14 mouse cellular contexts compared by ENCODE assay signal in genomic region chr11:88901341-88901802, GRCm38 (mm10). TPM values are rescaled to one million over a fixed set of nuclear protein-coding genes. Genes with fewer than 3 reads are reported as not detected.
DNase-seq lines count a peak whose midpoint lies in the region; ATAC-seq and TF ChIP-seq lines count a peak whose summit lies in the region.
"Had no signal": no experiment of that assay in that cellular context is flagged by ENCODE, and none has a peak within 500 bp of the region (broad histone marks: within the 10 kb centered on the region; RNA-seq: fewer than 3 reads in every experiment).

No protein-coding gene starts in this region.

- H3K27me3 ChIP-seq in heart, adult 2 months (ENCODE audit: control insufficient read depth, insufficient read depth, low read length) = no peaks in the 10 kb centered on the region
- H3K27me3 ChIP-seq in midbrain, embryonic 11.5 days (ENCODE audit: control insufficient read depth, insufficient read depth, low read length) = peaks cover 3% of the 10 kb centered on the region; the same call in 1 of the 2 replicates
- H3K27me3 ChIP-seq: CH12.LX; embryonic facial prominence, embryonic 13.5 days; intestine, embryonic 15.5 days had no signal

- no peak overlapping the region for H3K9ac ChIP-seq in heart, adult 2 months (ENCODE audit: low read depth, low read length)
- no peak overlapping the region for H3K9ac ChIP-seq in midbrain, embryonic 11.5 days (ENCODE audit: low read length)
- H3K9ac ChIP-seq: embryonic facial prominence, embryonic 13.5 days; forebrain, postnatal 0 days; intestine, embryonic 15.5 days had no signal

- TF ChIP-seq EP300 in heart, adult 2 months (IDR thresholded peaks at IDR 0.05; ENCODE audit: insufficient read depth, low read depth, low read length) = 0 out of 2 replicates have a peak, but pooled peaks have one; percentile 7

- peaks cover 4% of the 10 kb centered on the region for H3K4me1 ChIP-seq in heart, adult 2 months (ENCODE audit: control insufficient read depth, insufficient read depth, low read length)
- H3K4me1 ChIP-seq in midbrain, embryonic 11.5 days (ENCODE audit: control insufficient read depth, insufficient read depth, low read length) = no peaks in the 10 kb centered on the region

- peak; percentile 20 for DNase-seq in gastrocnemius, postnatal 14 days
- no peak for DNase-seq in gastrocnemius, adult 8-10 months (ENCODE audit: low spot score in 2 of 2)
- DNase-seq in heart, adult 2 months = peak; percentile 58 to 73
- DNase-seq in heart, postnatal 4 days = peak; percentile 35
- peak; percentile 18 to 65 for DNase-seq in lung, postnatal 4 days
- no peak for DNase-seq in layer of hippocampus, adult 9-10 months (ENCODE audit: low spot score)
- no peak for DNase-seq in left cerebral cortex, adult 18-20 months (ENCODE audit: low spot score in 2 of 2)
- DNase-seq in midbrain, embryonic 11.5 days (ENCODE audit: low spot score, missing footprints) = no peak
- DNase-seq: cerebellum, adult 11 months; forebrain, postnatal 0 days; right cerebral cortex, postnatal 25 days had no signal

- no peak overlapping the region for H3K4me2 ChIP-seq in midbrain, embryonic 11.5 days
- H3K4me2 ChIP-seq: embryonic facial prominence, embryonic 13.5 days; intestine, embryonic 15.5 days had no signal

- peaks cover 4% of the 10 kb centered on the region for H3K36me3 ChIP-seq in heart, adult 2 months (ENCODE audit: control insufficient read depth, insufficient read depth, low read length)
- H3K36me3 ChIP-seq in midbrain, embryonic 11.5 days (ENCODE audit: control insufficient read depth, insufficient read depth, low read length) = no peaks in the 10 kb centered on the region
- H3K36me3 ChIP-seq: embryonic facial prominence, embryonic 13.5 days; intestine, embryonic 15.5 days had no signal

- TF ChIP-seq POLR2A in heart, adult 2 months (IDR thresholded peaks at IDR 0.05; ENCODE audit: insufficient read depth, low read depth, low read length) = peak; percentile 20; the same call in 1 of the 2 replicates

- H3K9me3 ChIP-seq in midbrain, embryonic 11.5 days (ENCODE audit: control insufficient read depth, low read length) = no peaks in the 10 kb centered on the region
- H3K9me3 ChIP-seq: embryonic facial prominence, embryonic 13.5 days; intestine, embryonic 15.5 days had no signal

- no peak for ATAC-seq in midbrain, embryonic 11.5 days (ENCODE audit: low FRiP score)
- ATAC-seq: forebrain, postnatal 0 days; intestine, embryonic 15.5 days had no signal

- 12% methylated on average over 7 of the region's 7 CpGs for WGBS in heart, adult 2 months
- 89% methylated on average over 7 of the region's 7 CpGs for WGBS in midbrain, embryonic 11.5 days

- H3K4me3 ChIP-seq in heart, adult 2 months = peak overlapping the region; percentile 28
- no peak overlapping the region for H3K4me3 ChIP-seq in midbrain, embryonic 11.5 days (ENCODE audit: low read depth, low read length)
- H3K4me3 ChIP-seq: embryonic facial prominence, embryonic 13.5 days; intestine, embryonic 15.5 days had no signal

- no peaks in the 10 kb centered on the region for H3K79me2 ChIP-seq in heart, adult 2 months (replicated peaks; ENCODE audit: control insufficient read depth, insufficient read depth, low read length)

- TF ChIP-seq CTCF in heart, adult 2 months (IDR thresholded peaks at IDR 0.05) = no peak

- H3K27ac ChIP-seq in heart, adult 2 months = peak overlapping the region; percentile 85
- H3K27ac ChIP-seq in midbrain, embryonic 11.5 days (ENCODE audit: low read depth, low read length) = no peak overlapping the region
- H3K27ac ChIP-seq: embryonic facial prominence, embryonic 13.5 days; intestine, embryonic 15.5 days had no signal

- intact Hi-C loops in gastrocnemius, postnatal 14 days (cut with DNase I; ENCODE audit: low total_unique reads) = no loop called here
- intact Hi-C loops in heart, adult 2 months (cut with DNase I) = no loop called here

RNA-seq across cellular contexts. Expression of gene Akap1, which starts 37.0 kb away (rescaled TPM):
- 10 to 100 TPM; 57.4 to 62.0 TPM for total RNA-seq in gastrocnemius, postnatal 14 days (2021)
- total RNA-seq in gastrocnemius, adult 8-10 months (2022) = 10 to 100 TPM; 61.8 to 71.6 (median 65.3) TPM
- total RNA-seq in heart, adult 2 months (2021) = 100 to 1,000 TPM; 140 to 141 TPM
- 125 and 178 TPM in 2 replicates for polyA plus RNA-seq in heart, adult 2 months (2012; rRNA removed)
- 100 to 1,000 TPM; 105 TPM for total RNA-seq in heart, postnatal 4 days (2021)
- 10 to 100 TPM; 39.4 to 39.8 TPM for total RNA-seq in left cerebral cortex, adult 18-20 months (2021)
- 13.0 and 13.6 TPM in 2 replicates for polyA plus RNA-seq in midbrain, embryonic 11.5 days (2014; fragmentation: Nextera tagmentation; extraction: Ambion mirVana)

RNA-seq across cellular contexts. Expression of gene Scpep1, which starts 53.9 kb away (rescaled TPM):
- total RNA-seq in gastrocnemius, postnatal 14 days (2021) = 10 to 100 TPM; 18.5 to 21.6 TPM
- total RNA-seq in gastrocnemius, adult 8-10 months (2022) = 1 to 10 TPM; 4.5 to 9.4 (median 6.0) TPM
- total RNA-seq in heart, adult 2 months (2021) = 10 to 100 TPM; 15.3 to 16.3 TPM
- polyA plus RNA-seq in heart, adult 2 months (2012; rRNA removed) = 11.1 and 13.5 TPM in 2 replicates
- total RNA-seq in heart, postnatal 4 days (2021) = 10 to 100 TPM; 38.7 to 39.6 TPM
- total RNA-seq in left cerebral cortex, adult 18-20 months (2021) = 10 to 100 TPM; 19.2 to 20.4 TPM
- 74.2 and 76.7 TPM in 2 replicates for polyA plus RNA-seq in midbrain, embryonic 11.5 days (2014; fragmentation: Nextera tagmentation; extraction: Ambion mirVana)

Comparison
In these comparisons a context has a peak if more than half of its experiments do, and no peak if none do; other contexts are left out.
1. DNase-seq: peak in gastrocnemius, postnatal 14 days (single experiment), heart, adult 2 months (2 of 2), heart, postnatal 4 days (single experiment) and lung, postnatal 4 days (2 of 2); none in gastrocnemius, adult 8-10 months (0 of 2), layer of hippocampus, adult 9-10 months (single experiment), left cerebral cortex, adult 18-20 months (0 of 2) and midbrain, embryonic 11.5 days (single experiment).